Mouse (Mus musculus) heart, embryonic 14.5 days (tissue): ENCODE results near the gene Gxylt1. TPM values are rescaled to one million over a fixed set of nuclear protein-coding genes. Genes with fewer than 3 reads are reported as not detected.
"Not testable (repeated sequence)": the region's sequence is repeated elsewhere in the genome, so short reads cannot be mapped to it uniquely, and the experiment has no call there.

Experiments used
- ATAC-seq: fragments of 200-750 bp; cut with Nextera tagmentation; 2 replicates; pipeline ENCODE4 v1.8.0; 2017; ENCODE audit warnings: low read depth, moderate TSS enrichment; ENCODE audit not compliant: insufficient number of reproducible peaks, insufficient read depth, low FRiP score
- H3K27ac ChIP-seq, 2 experiments: fragments of 200-500 bp in 1 of 2; fragments of 300-500 bp in 1 of 2; sonication (generic) in 1 of 2; replicated peaks in 1 of 2; 2 replicates each; pipeline ENCODE4 v1.5.1; 2012 to 2014; ENCODE audit warnings: low read depth in 2 of 2, low read length in 2 of 2, control low read depth in 1 of 2, mild to moderate bottlenecking in 1 of 2, mixed read lengths in 1 of 2; ENCODE audit not compliant: control insufficient read depth in 1 of 2, insufficient read depth in 1 of 2
- H3K27me3 ChIP-seq: fragments of 300-500 bp; sonication (generic); 2 replicates; pipeline ENCODE4 v1.6.1; 2014; ENCODE audit warnings: mild to moderate bottlenecking, low read length, control low read depth; ENCODE audit not compliant: control insufficient read depth, insufficient read depth
- H3K36me3 ChIP-seq: fragments of 300-500 bp; sonication (generic); 2 replicates; pipeline ENCODE4 v1.6.1; 2014; ENCODE audit warnings: mild to moderate bottlenecking, control low read depth, low read length, mixed read lengths; ENCODE audit not compliant: control insufficient read depth, insufficient read depth
- H3K4me1 ChIP-seq, 2 experiments: fragments of 200-500 bp in 1 of 2; fragments of 300-500 bp in 1 of 2; sonication (generic) in 1 of 2; 2 replicates each; pipeline ENCODE4 v1.6.1; 2012 to 2014; ENCODE audit warnings: low read length in 2 of 2, control low read depth in 1 of 2, mixed read lengths in 1 of 2; ENCODE audit not compliant: control insufficient read depth in 2 of 2, insufficient read depth in 2 of 2
- H3K4me2 ChIP-seq: fragments of 300-500 bp; sonication (generic); 2 replicates; pipeline ENCODE4 v1.6.1; 2014; ENCODE audit warnings: mild to moderate bottlenecking, low read length
- H3K4me3 ChIP-seq, 2 experiments: fragments of 200-500 bp in 1 of 2; fragments of 300-500 bp in 1 of 2; sonication (generic) in 1 of 2; 2 replicates each; pipeline ENCODE4 v1.5.1; 2012 to 2014; ENCODE audit warnings: low read length in 2 of 2, mild to moderate bottlenecking in 2 of 2, control low read depth in 1 of 2, low read depth in 1 of 2, moderate library complexity in 1 of 2; ENCODE audit not compliant: control insufficient read depth in 1 of 2, insufficient read depth in 1 of 2
- H3K9ac ChIP-seq: fragments of 300-500 bp; sonication (generic); 2 replicates; pipeline ENCODE4 v1.6.1; 2014; ENCODE audit warnings: mild to moderate bottlenecking, low read length
- H3K9me3 ChIP-seq: fragments of 300-500 bp; sonication (generic); 2 replicates; pipeline ENCODE4 v1.6.1; 2016; ENCODE audit warnings: low read length, control low read depth; ENCODE audit not compliant: control insufficient read depth
- WGBS: fragments of 180-500 bp; shearing (Covaris S2); extraction: QIAGEN DNeasy Blood & Tissue Kit; methylation state at CpG from one replicate; pipeline ENCODE4 v1.1.7; 2014; 5-methylcytosine and 5-hydroxymethylcytosine counted together
- polyA plus RNA-seq: library from polyadenylated mRNA; unstranded; fragments of >200 nt; fragmentation: Nextera tagmentation; extraction: Ambion mirVana; gene quantifications from 2 replicates; pipeline ENCODE4 v1.2.1, GENCODE M21; 2014

The Gxylt1 gene
- 8.7 and 9.5 TPM in 2 replicates for polyA plus RNA-seq

GRCm38 (mm10) chr15:93274679-93275583 lies at the start of gene Gxylt1:
Gene Gxylt1, minus strand, starts transcription at chr15:93275179.
- Histone ChIP-seq H3K4me1 (peaks cover 6 to 28% of the 10 kb centered on the region in 2 experiments; a peak in 3 of 4 replicates), H3K27me3 (no peaks in the 10 kb centered on the region), H3K4me2 (peak within 1 kb of the TSS; percentile 84), H3K9ac (peak within 1 kb of the TSS; percentile 81), H3K9me3 (no peaks in the 10 kb centered on the region), H3K27ac (peak within 1 kb of the TSS; percentile 86 to 87), H3K36me3 (no peaks in the 10 kb centered on the region), H3K4me3 (peak within 1 kb of the TSS; percentile 75 to 96)
- peak; percentile 100 for ATAC-seq
- under 1% methylated on average over 89 of the region's 93 CpGs for WGBS

- H3K4me2 ChIP-seq, result no peak overlapping the region
- no peaks in the 10 kb centered on the region for H3K27me3 ChIP-seq
- peaks cover 4% of the 10 kb centered on the region for H3K36me3 ChIP-seq
- no peak overlapping the region for H3K4me3 ChIP-seq
- H3K4me1 ChIP-seq, result peaks cover 2 to 7% of the 10 kb centered on the region in 2 experiments; a peak in 2 of 4 replicates
- no peaks in the 10 kb centered on the region for H3K9me3 ChIP-seq
- no peak for ATAC-seq
- 58% methylated on average over 1 of the region's 1 CpGs for WGBS
- H3K9ac ChIP-seq, result no peak overlapping the region
- peak overlapping the region in 1 of 2 experiments; percentile 37; a peak in 1 of 4 replicates for H3K27ac ChIP-seq
These were observed 43.8 kb upstream of the Gxylt1 start for GRCm38 (mm10) chr15:93318781-93319180.

GRCm38 (mm10) chr15:93310304-93310703 lies 35.3 kb upstream of the Gxylt1 start:
- not testable (repeated sequence) for H3K4me1 ChIP-seq, H3K4me2 ChIP-seq, H3K36me3 ChIP-seq, H3K9me3 ChIP-seq, H3K27ac ChIP-seq, H3K27me3 ChIP-seq, ATAC-seq, H3K9ac ChIP-seq, H3K4me3 ChIP-seq
- WGBS, result 97% methylated on average over 4 of the region's 4 CpGs

GRCm38 (mm10) chr15:93298197-93298596 lies 23.2 kb upstream of the Gxylt1 start:
- H3K27ac ChIP-seq, result no peak overlapping the region

GRCm38 (mm10) chr15:93294483-93294882 lies 19.5 kb upstream of the Gxylt1 start:
- no peak overlapping the region for H3K4me3 ChIP-seq
- no peaks in the 10 kb centered on the region for H3K27me3 ChIP-seq
- no peaks in the 10 kb centered on the region; the same call in 1 of the 2 replicates for H3K36me3 ChIP-seq
- no peak overlapping the region for H3K27ac ChIP-seq
- H3K9ac ChIP-seq, result no peak overlapping the region
- ATAC-seq, result no peak
- 78% methylated on average over 11 of the region's 11 CpGs for WGBS
- no peaks in the 10 kb centered on the region for H3K9me3 ChIP-seq
- H3K4me1 ChIP-seq, result peaks cover 2 to 7% of the 10 kb centered on the region in 2 experiments; a peak in 2 of 4 replicates
- no peak overlapping the region for H3K4me2 ChIP-seq

More at GRCm38 (mm10) chr15:93298197-93298596, 23.2 kb upstream of the Gxylt1 start:
- Histone ChIP-seq H3K4me1 (peaks cover 2 to 9% of the 10 kb centered on the region in 2 experiments; a peak in 2 of 4 replicates), H3K9ac (no peak overlapping the region), H3K27me3 (no peaks in the 10 kb centered on the region), H3K36me3 (no peaks in the 10 kb centered on the region), H3K4me2 (no peak overlapping the region), H3K9me3 (no peaks in the 10 kb centered on the region), H3K4me3 (no peak overlapping the region)
- 82% methylated on average over 2 of the region's 2 CpGs for WGBS
- ATAC-seq, result no peak

- Histone ChIP-seq H3K4me1 (0 out of 4 replicates have a peak, but pooled peaks cover 0 to 4% of the 10 kb centered on the region in 2 experiments), H3K36me3 (peaks cover 21% of the 10 kb centered on the region), H3K27ac (no peak overlapping the region), H3K4me2 (no peak overlapping the region), H3K9me3 (no peaks in the 10 kb centered on the region), H3K27me3 (no peaks in the 10 kb centered on the region), H3K4me3 (no peak overlapping the region), H3K9ac (no peak overlapping the region)
- no peak for ATAC-seq
- 93% methylated on average over 4 of the region's 4 CpGs for WGBS
These were observed 13.3 kb upstream of the Gxylt1 start for GRCm38 (mm10) chr15:93288321-93288720.

GRCm38 (mm10) chr15:93287628-93288027 lies 12.6 kb upstream of the Gxylt1 start:
- Histone ChIP-seq H3K36me3 (peaks cover 22% of the 10 kb centered on the region), H3K4me1 (0 out of 4 replicates have a peak, but pooled peaks cover 0 to 4% of the 10 kb centered on the region in 2 experiments), H3K9ac (no peak overlapping the region), H3K9me3 (no peaks in the 10 kb centered on the region), H3K4me3 (no peak overlapping the region), H3K27ac (no peak overlapping the region), H3K27me3 (no peaks in the 10 kb centered on the region), H3K4me2 (no peak overlapping the region)
- 73% methylated on average over 2 of the region's 2 CpGs for WGBS
- no peak for ATAC-seq
